Mouse (Mus musculus) heart, adult 2 months (tissue): ENCODE data around the gene B3gnt8. TPM values are rescaled to one million over a fixed set of nuclear protein-coding genes. Genes with fewer than 3 reads are reported as not detected.

ENCODE experiments used
- DNase-seq, 2 experiments: peaks; one replicate each; pipeline ENCODE4 v3.0.0; 2021
- H3K27ac ChIP-seq: fragments of 200-600 bp; 2 replicates; pipeline ENCODE4 v1.8.1; 2022
- H3K27me3 ChIP-seq: fragments of 200-500 bp; 2 replicates; pipeline ENCODE4 v1.6.1; 2012; ENCODE audit warnings: mild to moderate bottlenecking, low read length, inconsistent platforms, mixed read lengths; ENCODE audit not compliant: control insufficient read depth, insufficient read depth
- H3K36me3 ChIP-seq: fragments of 200-500 bp; 2 replicates; pipeline ENCODE4 v1.6.1; 2012; ENCODE audit warnings: low read length, inconsistent platforms; ENCODE audit not compliant: control insufficient read depth, insufficient read depth
- H3K4me1 ChIP-seq: fragments of 200-500 bp; 2 replicates; pipeline ENCODE4 v1.6.1; 2011; ENCODE audit warnings: low read length; ENCODE audit not compliant: control insufficient read depth, insufficient read depth
- H3K4me3 ChIP-seq: fragments of 200-600 bp; 2 replicates; pipeline ENCODE4 v1.8.1; 2022
- H3K79me2 ChIP-seq: fragments of 200-500 bp; replicated peaks from 2 replicates; pipeline ENCODE4 v1.6.1; 2012; ENCODE audit warnings: mild to moderate bottlenecking, inconsistent platforms, low read length, moderate library complexity, mixed read lengths; ENCODE audit not compliant: control insufficient read depth, insufficient read depth
- H3K9ac ChIP-seq: fragments of 200-500 bp; 2 replicates; pipeline ENCODE4 v1.6.1; 2012; ENCODE audit warnings: low read depth, mild to moderate bottlenecking, control low read depth, inconsistent platforms, low read length, mixed read lengths
- CTCF ChIP-seq: fragments of 200-600 bp; IDR thresholded peaks from 2 replicates; pipeline ENCODE4 v1.8.1; 2022; ENCODE audit warnings: antibody characterized with exemption, mild to moderate bottlenecking, moderate library complexity
- EP300 ChIP-seq: fragments of 200-500 bp; IDR thresholded peaks from 2 replicates; pipeline ENCODE4 v1.6.1; 2011; ENCODE audit warnings: low read depth, low read length, control low read depth; ENCODE audit not compliant: insufficient read depth
- POLR2A ChIP-seq: fragments of 200-500 bp; IDR thresholded peaks from 2 replicates; pipeline ENCODE4 v1.6.1; 2011; ENCODE audit warnings: mild to moderate bottlenecking, low read depth, low read length, control low read depth; ENCODE audit not compliant: insufficient read depth
- WGBS: fragments of 180-500 bp; shearing (Covaris S2); methylation state at CpG from one replicate; pipeline ENCODE4 v1.1.7; 2018; 5-methylcytosine and 5-hydroxymethylcytosine counted together
- intact Hi-C: fragments of 180-260 bp; cut with DNase I; formaldehyde crosslinking; loops from one replicate; pipeline ENCODE4 v1.15.1; 2025
- polyA plus RNA-seq: library from polyadenylated mRNA; depleted of rRNA; stranded (reverse); fragments of >200 nt; gene quantifications from 2 replicates; pipeline ENCODE4 v1.2.3, GENCODE M21; 2012; rRNA removed
- total RNA-seq, 2 experiments: library from RNA; stranded (reverse); gene quantifications; 2 replicates each; pipeline ENCODE4 v1.2.3; 2021

B3gnt8 gene
- total and polyA plus RNA-seq, 3 experiments = 2.3 to 6.4 (median 3.8) TPM

DNA sequence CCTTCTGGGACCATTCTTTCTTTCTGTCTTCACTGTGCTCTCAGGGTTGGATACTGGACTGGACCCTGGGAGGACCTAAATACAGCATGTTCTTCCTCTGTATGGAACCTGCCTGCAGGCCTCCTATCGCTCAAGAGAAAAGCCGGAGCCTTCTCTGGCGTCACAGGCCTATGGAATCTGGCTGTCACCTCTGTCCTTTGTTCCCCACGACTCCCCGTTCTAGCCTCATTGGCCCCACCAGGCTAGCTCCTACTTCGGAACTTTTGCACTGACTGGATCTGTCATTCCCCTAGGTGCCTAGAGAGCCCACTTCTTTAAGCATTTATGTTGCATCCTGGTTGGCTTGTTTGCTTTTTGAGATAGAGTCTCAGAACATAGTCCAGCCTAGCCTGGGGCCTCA is 58.2 kb downstream of the B3gnt8 start:
- no peak for TF ChIP-seq CTCF
- no peak for TF ChIP-seq EP300
- TF ChIP-seq POLR2A = no peak
- no peaks in the 10 kb centered on the region for H3K27me3 ChIP-seq
- no peak for DNase-seq
- H3K4me1 ChIP-seq = peaks cover 2% of the 10 kb centered on the region; the same call in 1 of the 2 replicates
- no peak overlapping the region for H3K27ac ChIP-seq
- no peaks in the 10 kb centered on the region for H3K79me2 ChIP-seq
- H3K36me3 ChIP-seq = no peaks in the 10 kb centered on the region
- intact Hi-C loops = loop anchor here (5.0 kb wide), 1 partner anchor 123 kb away; no protein-coding TSS in a partner anchor
- H3K4me3 ChIP-seq = no peak overlapping the region
- no peak overlapping the region for H3K9ac ChIP-seq
- WGBS = 92% methylated on average over 6 of the region's 6 CpGs

Other genes starting within 250 kb of the B3gnt8 start
- gene Lipe, start 227.9 kb upstream of the B3gnt8 start, total RNA-seq = 10 to 100 TPM; 42.7 to 44.1 TPM
- gene Lipe, start 227.9 kb upstream of the B3gnt8 start, polyA plus RNA-seq = 63.0 and 97.8 TPM in 2 replicates
- not detected for gene Cxcl17, start 213.8 kb upstream of the B3gnt8 start, total RNA-seq
- gene Cxcl17, start 213.8 kb upstream of the B3gnt8 start, polyA plus RNA-seq = 8.1 TPM in 1 of 2 replicates, not detected in the other
- 10 to 100 TPM; 13.5 to 14.6 TPM for gene Ceacam1, start 149.1 kb upstream of the B3gnt8 start, total RNA-seq
- 9.8 and 17.3 TPM in 2 replicates for gene Ceacam1, start 149.1 kb upstream of the B3gnt8 start, polyA plus RNA-seq
- gene Ceacam2, start 86.8 kb upstream of the B3gnt8 start, total RNA-seq = 1 to 10 TPM; 2.6 to 3.3 TPM
- 0.06 and 0.10 TPM in 2 replicates for gene Ceacam2, start 86.8 kb upstream of the B3gnt8 start, polyA plus RNA-seq
- under 1 TPM in 1 of 2 experiments, not detected in 1; 0.47 TPM for gene Erich4, start 10.8 kb upstream of the B3gnt8 start, total RNA-seq
- not detected in 2 replicates for gene Erich4, start 10.8 kb upstream of the B3gnt8 start, polyA plus RNA-seq
- 10 to 100 TPM; 52.2 to 61.8 TPM for gene Dmac2, start 7.2 kb upstream of the B3gnt8 start, total RNA-seq
- 83.8 and 85.2 TPM in 2 replicates for gene Dmac2, start 7.2 kb upstream of the B3gnt8 start, polyA plus RNA-seq
- 100 to 1,000 TPM; 225 to 312 TPM for gene Bckdha, start 32.3 kb downstream of the B3gnt8 start, total RNA-seq
- 490 and 545 TPM in 2 replicates for gene Bckdha, start 32.3 kb downstream of the B3gnt8 start, polyA plus RNA-seq
- gene Exosc5, start 32.5 kb downstream of the B3gnt8 start, total RNA-seq = 10 to 100 TPM; 16.6 to 20.5 TPM
- gene Exosc5, start 32.5 kb downstream of the B3gnt8 start, polyA plus RNA-seq = 21.0 and 23.5 TPM in 2 replicates
- not detected for gene Tmem91, start 48.5 kb downstream of the B3gnt8 start, total RNA-seq
- 1.1 TPM in 1 of 2 replicates, not detected in the other for gene Tmem91, start 48.5 kb downstream of the B3gnt8 start, polyA plus RNA-seq
- 10 to 100 TPM in 1 of 2 experiments, 1 to 10 TPM in 1; 7.9 to 10.2 TPM for gene B9d2, start 54.1 kb downstream of the B3gnt8 start, total RNA-seq
- gene B9d2, start 54.1 kb downstream of the B3gnt8 start, polyA plus RNA-seq = 31.5 and 32.2 TPM in 2 replicates
- 10 to 100 TPM; 21.5 to 22.5 TPM for gene Tgfb1, start 60.3 kb downstream of the B3gnt8 start, total RNA-seq
- gene Tgfb1, start 60.3 kb downstream of the B3gnt8 start, polyA plus RNA-seq = 16.3 and 24.7 TPM in 2 replicates
- 10 to 100 TPM; 51.8 to 59.3 TPM for gene Ccdc97, start 92.4 kb downstream of the B3gnt8 start, total RNA-seq
- gene Ccdc97, start 92.4 kb downstream of the B3gnt8 start, polyA plus RNA-seq = 62.9 and 72.6 TPM in 2 replicates
- gene Hnrnpul1, start 128.1 kb downstream of the B3gnt8 start, total RNA-seq = 10 to 100 TPM; 71.0 to 76.2 TPM
- 24.5 and 29.4 TPM in 2 replicates for gene Hnrnpul1, start 128.1 kb downstream of the B3gnt8 start, polyA plus RNA-seq
- 10 to 100 TPM; 75.0 to 82.4 TPM for gene Axl, start 162.1 kb downstream of the B3gnt8 start, total RNA-seq
- gene Axl, start 162.1 kb downstream of the B3gnt8 start, polyA plus RNA-seq = 51.8 and 73.7 TPM in 2 replicates
- gene Cyp2s1, start 190.3 kb downstream of the B3gnt8 start, total RNA-seq = 1 to 10 TPM; 5.7 to 5.9 TPM
- 5.4 and 10.1 TPM in 2 replicates for gene Cyp2s1, start 190.3 kb downstream of the B3gnt8 start, polyA plus RNA-seq